11 mouse cellular contexts compared by ENCODE assay signal in genomic region chr1:55171361-55172325, GRCm38 (mm10). TPM values are rescaled to one million over a fixed set of nuclear protein-coding genes. Genes with fewer than 3 reads are reported as not detected.
DNase-seq lines count a peak whose midpoint lies in the region; ATAC-seq and TF ChIP-seq lines count a peak whose summit lies in the region.
"Had no signal": no experiment of that assay in that cellular context is flagged by ENCODE, and none has a peak within 500 bp of the region (broad histone marks: within the 10 kb centered on the region; RNA-seq: fewer than 3 reads in every experiment).

No protein-coding gene starts in this region.

- peak overlapping the region; percentile 11; the same call in 1 of the 2 replicates for H3K4me3 ChIP-seq in kidney, embryonic 16.5 days (ENCODE audit: low read length)
- H3K4me3 ChIP-seq in embryonic facial prominence, embryonic 12.5 days, result no peak overlapping the region
- no peak overlapping the region; the same call in 1 of the 2 replicates for H3K4me3 ChIP-seq in intestine, embryonic 15.5 days (replicated peaks)
- no peak overlapping the region for H3K4me3 ChIP-seq in stomach, embryonic 14.5 days (ENCODE audit: low read depth, low read length)
- H3K4me3 ChIP-seq in lung, adult 2 months (replicated peaks; ENCODE audit: extremely low read depth, low read depth, low read length), result no peak overlapping the region

- no peak overlapping the region for H3K9ac ChIP-seq in kidney, embryonic 16.5 days (replicated peaks; ENCODE audit: low read length)
- no peak overlapping the region for H3K9ac ChIP-seq in embryonic facial prominence, embryonic 12.5 days
- H3K9ac ChIP-seq in intestine, embryonic 15.5 days, result no peak overlapping the region
- no peak overlapping the region for H3K9ac ChIP-seq in stomach, embryonic 14.5 days (replicated peaks; ENCODE audit: low read depth, low read length)

- H3K36me3 ChIP-seq in kidney, embryonic 16.5 days (ENCODE audit: insufficient read depth, low read length), result peaks cover 5% of the 10 kb centered on the region; the same call in 1 of the 2 replicates
- peaks cover 45% of the 10 kb centered on the region for H3K36me3 ChIP-seq in embryonic facial prominence, embryonic 12.5 days
- no peaks in the 10 kb centered on the region for H3K36me3 ChIP-seq in intestine, embryonic 15.5 days
- no peaks in the 10 kb centered on the region for H3K36me3 ChIP-seq in stomach, embryonic 14.5 days (ENCODE audit: control insufficient read depth, insufficient read depth, low read length)

- ATAC-seq in kidney, embryonic 16.5 days (ENCODE audit: low FRiP score, low TSS enrichment), result no peak
- ATAC-seq in embryonic facial prominence, embryonic 12.5 days (ENCODE audit: insufficient number of reproducible peaks, insufficient read depth, low FRiP score, low TSS enrichment), result no peak; the same call in 1 of the 2 replicates
- no peak for ATAC-seq in intestine, embryonic 15.5 days
- ATAC-seq in stomach, embryonic 14.5 days (ENCODE audit: insufficient number of reproducible peaks, insufficient read depth, low FRiP score, low read depth), result peak; percentile 28; the same call in 1 of the 2 replicates
- ATAC-seq in activated CD4-positive, CD25-positive, alpha-beta regulatory T cell, adult 4 months, result no peak

- TF ChIP-seq CTCF in lung, adult 2 months (IDR thresholded peaks at IDR 0.05; ENCODE audit: insufficient read depth, low read length), result no peak

- 55% methylated on average over 22 of the region's 22 CpGs for WGBS in kidney, embryonic 16.5 days
- 59% methylated on average over 22 of the region's 22 CpGs for WGBS in embryonic facial prominence, embryonic 12.5 days
- 65% methylated on average over 22 of the region's 22 CpGs for WGBS in intestine, embryonic 15.5 days
- WGBS in stomach, embryonic 14.5 days, result 56% methylated on average over 22 of the region's 22 CpGs
- 66% methylated on average over 22 of the region's 22 CpGs for WGBS in lung, adult 2 months

- peak overlapping the region; percentile 27 for H3K4me2 ChIP-seq in kidney, embryonic 16.5 days (replicated peaks; ENCODE audit: low read depth, low read length)
- H3K4me2 ChIP-seq in embryonic facial prominence, embryonic 12.5 days (replicated peaks), result 0 out of 2 replicates have a peak overlapping the region, but pooled peaks have one; percentile 17
- no peak overlapping the region; the same call in 1 of the 2 replicates for H3K4me2 ChIP-seq in intestine, embryonic 15.5 days (replicated peaks)
- no peak overlapping the region for H3K4me2 ChIP-seq in stomach, embryonic 14.5 days (replicated peaks; ENCODE audit: low read depth, low read length)

- H3K9me3 ChIP-seq in kidney, embryonic 16.5 days (ENCODE audit: low read length), result 0 out of 2 replicates have a peak, but pooled peaks cover 6% of the 10 kb centered on the region
- H3K9me3 ChIP-seq in embryonic facial prominence, embryonic 12.5 days, result peaks cover 6% of the 10 kb centered on the region
- no peaks in the 10 kb centered on the region for H3K9me3 ChIP-seq in intestine, embryonic 15.5 days
- no peaks in the 10 kb centered on the region; the same call in none of the 2 replicates for H3K9me3 ChIP-seq in stomach, embryonic 14.5 days (ENCODE audit: control insufficient read depth, low read depth, low read length)

- H3K27ac ChIP-seq in kidney, embryonic 16.5 days (ENCODE audit: low read length), result no peak overlapping the region
- no peak overlapping the region for H3K27ac ChIP-seq in embryonic facial prominence, embryonic 12.5 days
- peak overlapping the region; percentile 89; the same call in 1 of the 2 replicates for H3K27ac ChIP-seq in intestine, embryonic 15.5 days
- no peak overlapping the region for H3K27ac ChIP-seq in stomach, embryonic 14.5 days (ENCODE audit: low read length)

- H3K4me1 ChIP-seq in kidney, embryonic 16.5 days (ENCODE audit: insufficient read depth, low read length), result no peaks in the 10 kb centered on the region
- H3K4me1 ChIP-seq in embryonic facial prominence, embryonic 12.5 days, result no peaks in the 10 kb centered on the region
- no peaks in the 10 kb centered on the region for H3K4me1 ChIP-seq in intestine, embryonic 15.5 days (replicated peaks)
- H3K4me1 ChIP-seq in stomach, embryonic 14.5 days (ENCODE audit: control insufficient read depth, insufficient read depth, low read length), result no peaks in the 10 kb centered on the region
- no peaks in the 10 kb centered on the region for H3K4me1 ChIP-seq in lung, adult 2 months (ENCODE audit: control insufficient read depth, insufficient read depth, low read length)

- no peak for DNase-seq in kidney, adult 8-10 months
- DNase-seq in lung, adult 2 months, result no peak
- no peak for DNase-seq in cerebellum, postnatal 4 days (ENCODE audit: low spot score in 2 of 2)
- DNase-seq: cerebellum, adult 11 months; gastrocnemius, postnatal 36 days; spleen, adult 18-20 months had no signal

- no peak for TF ChIP-seq POLR2A in lung, adult 2 months (IDR thresholded peaks at IDR 0.05; ENCODE audit: borderline replicate concordance, extremely low read depth, low read depth, low read length)

- H3K27me3 ChIP-seq in kidney, embryonic 16.5 days (ENCODE audit: insufficient read depth, low read length), result no peaks in the 10 kb centered on the region
- no peaks in the 10 kb centered on the region for H3K27me3 ChIP-seq in embryonic facial prominence, embryonic 12.5 days
- H3K27me3 ChIP-seq in intestine, embryonic 15.5 days (replicated peaks), result no peaks in the 10 kb centered on the region
- H3K27me3 ChIP-seq in stomach, embryonic 14.5 days (ENCODE audit: control insufficient read depth, insufficient read depth, low read length), result no peaks in the 10 kb centered on the region

RNA-seq across cellular contexts. Expression of gene Mob4, which starts 40.6 kb away (rescaled TPM):
- 134 and 139 TPM in 2 replicates for polyA plus RNA-seq in kidney, embryonic 16.5 days (2015; fragmentation: Nextera tagmentation; extraction: Ambion mirVana)
- polyA plus RNA-seq in embryonic facial prominence, embryonic 12.5 days (2016; fragmentation: Nextera tagmentation; extraction: Ambion mirVana), result 147 and 155 TPM in 2 replicates
- polyA plus RNA-seq in intestine, embryonic 15.5 days (2015; fragmentation: Nextera tagmentation; extraction: Ambion mirVana), result 143 and 152 TPM in 2 replicates
- polyA plus RNA-seq in stomach, embryonic 14.5 days (2014; fragmentation: Nextera tagmentation; extraction: Ambion mirVana), result 159 and 162 TPM in 2 replicates
- 7.0 and 11.1 TPM in 2 replicates for polyA plus RNA-seq in lung, adult 2 months (2012; rRNA removed)
- 100 to 1,000 TPM in 1 of 2 experiments, 10 to 100 TPM in 1; 97.5 to 143 TPM for polyA plus RNA-seq in activated CD4-positive, CD25-positive, alpha-beta regulatory T cell, adult 4 months (2017; shearing (Covaris generic))

RNA-seq across cellular contexts. Expression of gene Rftn2, which starts 54.9 kb away (rescaled TPM):
- 7.6 and 9.0 TPM in 2 replicates for polyA plus RNA-seq in kidney, embryonic 16.5 days (2015; fragmentation: Nextera tagmentation; extraction: Ambion mirVana)
- polyA plus RNA-seq in embryonic facial prominence, embryonic 12.5 days (2016; fragmentation: Nextera tagmentation; extraction: Ambion mirVana), result 26.1 and 27.9 TPM in 2 replicates
- 8.5 and 9.8 TPM in 2 replicates for polyA plus RNA-seq in intestine, embryonic 15.5 days (2015; fragmentation: Nextera tagmentation; extraction: Ambion mirVana)
- polyA plus RNA-seq in stomach, embryonic 14.5 days (2014; fragmentation: Nextera tagmentation; extraction: Ambion mirVana), result 12.8 and 12.9 TPM in 2 replicates
- polyA plus RNA-seq in lung, adult 2 months (2012; rRNA removed), result 6.1 and 10.9 TPM in 2 replicates
- polyA plus RNA-seq in activated CD4-positive, CD25-positive, alpha-beta regulatory T cell, adult 4 months (2017; shearing (Covaris generic)), result 1 to 10 TPM; 2.8 to 3.5 TPM

Comparison
In these comparisons a context has a peak if more than half of its experiments do, and no peak if none do; other contexts are left out.
1. H3K4me2 ChIP-seq: peak in kidney, embryonic 16.5 days (single experiment) and embryonic facial prominence, embryonic 12.5 days (single experiment); none in intestine, embryonic 15.5 days (single experiment) and stomach, embryonic 14.5 days (single experiment).